Mouse (Mus musculus) cerebellum, postnatal 10 days (tissue): ENCODE data around the gene Gm5617.
"Not testable (repeated sequence)": the region's sequence is repeated elsewhere in the genome, so short reads cannot be mapped to it uniquely, and the experiment has no call there.

Experiments used
- DNase-seq, 2 experiments: peaks; one replicate each; pipeline ENCODE4 v3.0.0; 2021; ENCODE audit warnings: mixed read lengths in 2 of 2

Gm5617 gene

GRCm38 (mm10) chr9:48494817-48495547, at the start of gene Gm5617, which contains the start of gene Rbm7:
Gene Gm5617, plus strand, starts transcription at chr9:48495442.
Gene Rbm7, minus strand, starts transcription at chr9:48495299.
- peak; percentile 97 to 98 for DNase-seq

GRCm38 (mm10) chr9:48447783-48448209, 47.4 kb upstream of the Gm5617 start:
- peak; percentile 46 to 68 for DNase-seq

- DNase-seq = no peak
These were observed 45.2 kb upstream of the Gm5617 start for GRCm38 (mm10) chr9:48450066-48450465.

- no peak for DNase-seq
These were observed 39.3 kb upstream of the Gm5617 start for GRCm38 (mm10) chr9:48455961-48456360.

- DNase-seq = no peak
These were observed 36.4 kb upstream of the Gm5617 start for GRCm38 (mm10) chr9:48458879-48459278.

GRCm38 (mm10) chr9:48459391-48459790, 35.9 kb upstream of the Gm5617 start:
- DNase-seq = no peak

GRCm38 (mm10) chr9:48460720-48461119, 34.5 kb upstream of the Gm5617 start:
- no peak for DNase-seq

GRCm38 (mm10) chr9:48461545-48461944, 33.7 kb upstream of the Gm5617 start:
- DNase-seq = no peak

GRCm38 (mm10) chr9:48465671-48466070, 29.6 kb upstream of the Gm5617 start:
- peak in 1 of 2 experiments; percentile 7 for DNase-seq

- peak; percentile 73 to 83 for DNase-seq
These were observed 28.4 kb upstream of the Gm5617 start for GRCm38 (mm10) chr9:48466804-48467203.

GRCm38 (mm10) chr9:48467471-48467870, 27.8 kb upstream of the Gm5617 start:
- not testable (repeated sequence) for DNase-seq

- no peak for DNase-seq
These were observed 22.7 kb upstream of the Gm5617 start for GRCm38 (mm10) chr9:48472441-48473025.

GRCm38 (mm10) chr9:48473131-48473530, 22.1 kb upstream of the Gm5617 start:
- no peak for DNase-seq

GRCm38 (mm10) chr9:48474367-48474766, 20.9 kb upstream of the Gm5617 start:
- DNase-seq = no peak

GRCm38 (mm10) chr9:48476236-48477165, 18.7 kb upstream of the Gm5617 start:
- no peak for DNase-seq

GRCm38 (mm10) chr9:48478808-48479207, 16.4 kb upstream of the Gm5617 start:
- no peak for DNase-seq

- no peak for DNase-seq
These were observed 15.3 kb upstream of the Gm5617 start for GRCm38 (mm10) chr9:48479838-48480410.

GRCm38 (mm10) chr9:48480411-48481213, 14.6 kb upstream of the Gm5617 start, which contains the start of gene Rexo2:
Gene Rexo2, minus strand, starts transcription at chr9:48480623.
- peak; percentile 95 to 98 for DNase-seq

- DNase-seq = peak in 1 of 2 experiments; percentile 15
These were observed 13.8 kb upstream of the Gm5617 start for GRCm38 (mm10) chr9:48481214-48482134.

- no peak for DNase-seq
These were observed 298 bp downstream of the Gm5617 start for GRCm38 (mm10) chr9:48495548-48495932.

GRCm38 (mm10) chr9:48501192-48501591, 6.0 kb downstream of the Gm5617 start:
- no peak for DNase-seq
